Mouse (Mus musculus): ENCODE measurements around the gene Hand1.
"Not testable (repeated sequence)": the region's sequence is repeated elsewhere in the genome, so short reads cannot be mapped to it uniquely, and the experiment has no call there.

Hand1 gene

GRCm38 (mm10) chr11:57833296-57833977 lies 819 bp upstream of the Hand1 start:
- no peak for DNase-seq (ENCODE audit: low spot score in 2 of 2)

- DNase-seq (ENCODE audit: low spot score in 2 of 2): no peak
Observed at GRCm38 (mm10) chr11:57831861-57832260, 757 bp downstream of the Hand1 start.

- no peak for DNase-seq (ENCODE audit: low spot score in 2 of 2)
Observed at GRCm38 (mm10) chr11:57831281-57831781, 1.3 kb downstream of the Hand1 start.

- no peak for DNase-seq (ENCODE audit: low spot score in 2 of 2)
Observed at GRCm38 (mm10) chr11:57829871-57830775, 2.5 kb downstream of the Hand1 start.

- DNase-seq (ENCODE audit: low spot score in 2 of 2): no peak
Observed at GRCm38 (mm10) chr11:57828955-57829870, 3.4 kb downstream of the Hand1 start.

GRCm38 (mm10) chr11:57827915-57828545 lies 4.6 kb downstream of the Hand1 start:
- no peak for DNase-seq (ENCODE audit: low spot score in 2 of 2)

GRCm38 (mm10) chr11:57827048-57827914 lies 5.3 kb downstream of the Hand1 start:
- DNase-seq (ENCODE audit: low spot score in 2 of 2): no peak

GRCm38 (mm10) chr11:57825234-57825633 lies 7.4 kb downstream of the Hand1 start:
- not testable (repeated sequence) for DNase-seq (ENCODE audit: low spot score in 2 of 2)

GRCm38 (mm10) chr11:57823714-57824113 lies 8.9 kb downstream of the Hand1 start:
- DNase-seq (ENCODE audit: low spot score in 2 of 2): no peak

- not testable (repeated sequence) for DNase-seq (ENCODE audit: low spot score in 2 of 2)
Observed at GRCm38 (mm10) chr11:57823159-57823558, 9.5 kb downstream of the Hand1 start.

GRCm38 (mm10) chr11:57819999-57820581 lies 12.5 kb downstream of the Hand1 start:
- peak; percentile 58 to 63 for DNase-seq (ENCODE audit: low spot score in 2 of 2)

GRCm38 (mm10) chr11:57818189-57818588 lies 14.4 kb downstream of the Hand1 start:
- DNase-seq (ENCODE audit: low spot score in 2 of 2): no peak

- DNase-seq (ENCODE audit: low spot score in 2 of 2): no peak
Observed at GRCm38 (mm10) chr11:57813641-57814040, 19.0 kb downstream of the Hand1 start.

- DNase-seq (ENCODE audit: low spot score in 2 of 2): no peak
Observed at GRCm38 (mm10) chr11:57812212-57812611, 20.4 kb downstream of the Hand1 start.

- DNase-seq (ENCODE audit: low spot score in 2 of 2): no peak
Observed at GRCm38 (mm10) chr11:57811006-57811405, 21.6 kb downstream of the Hand1 start.

- no peak for DNase-seq (ENCODE audit: low spot score in 2 of 2)
Observed at GRCm38 (mm10) chr11:57809732-57810098, 22.9 kb downstream of the Hand1 start.

- DNase-seq (ENCODE audit: low spot score in 2 of 2): no peak
Observed at GRCm38 (mm10) chr11:57809017-57809731, 23.4 kb downstream of the Hand1 start.

GRCm38 (mm10) chr11:57805047-57805446 lies 27.6 kb downstream of the Hand1 start:
- DNase-seq (ENCODE audit: low spot score in 2 of 2): no peak

GRCm38 (mm10) chr11:57802511-57802870 lies 30.1 kb downstream of the Hand1 start:
- DNase-seq (ENCODE audit: low spot score in 2 of 2): peak in 1 of 2 experiments; percentile 5

Data from spleen, postnatal 36 days (tissue).